Mouse (Mus musculus) heart, embryonic 11.5 days (tissue): ENCODE measurements around the gene Rab11b. TPM values are rescaled to one million over a fixed set of nuclear protein-coding genes. Genes with fewer than 3 reads are reported as not detected.

Source experiments
- ATAC-seq: fragments of 200-750 bp; cut with Nextera tagmentation; replicated peaks from 2 replicates; pipeline ENCODE4 v1.8.0; 2017; ENCODE audit warnings: moderate library complexity; ENCODE audit not compliant: insufficient number of reproducible peaks, low FRiP score, low TSS enrichment
- H3K27ac ChIP-seq: fragments of 300-500 bp; sonication (generic); 2 replicates; pipeline ENCODE4 v1.5.1; 2014; ENCODE audit warnings: mild to moderate bottlenecking, low read depth, low read length
- H3K27me3 ChIP-seq: fragments of 300-500 bp; sonication (generic); 2 replicates; pipeline ENCODE4 v1.6.1; 2014; ENCODE audit warnings: mild to moderate bottlenecking, low read length, mixed read lengths; ENCODE audit not compliant: control insufficient read depth, insufficient read depth
- H3K36me3 ChIP-seq: fragments of 300-500 bp; sonication (generic); 2 replicates; pipeline ENCODE4 v1.6.1; 2014; ENCODE audit warnings: mild to moderate bottlenecking, low read length, moderate library complexity, mixed read lengths; ENCODE audit not compliant: control insufficient read depth, insufficient read depth
- H3K4me1 ChIP-seq: fragments of 300-500 bp; sonication (generic); 2 replicates; pipeline ENCODE4 v1.6.1; 2014; ENCODE audit warnings: low read length; ENCODE audit not compliant: control insufficient read depth, insufficient read depth
- H3K4me2 ChIP-seq: fragments of 300-500 bp; sonication (generic); 2 replicates; pipeline ENCODE4 v1.6.1; 2014; ENCODE audit warnings: mild to moderate bottlenecking, moderate library complexity
- H3K4me3 ChIP-seq: fragments of 300-500 bp; sonication (generic); 2 replicates; pipeline ENCODE4 v1.5.1; 2014; ENCODE audit warnings: low read depth, low read length
- H3K9ac ChIP-seq: fragments of 300-500 bp; sonication (generic); 2 replicates; pipeline ENCODE4 v1.6.1; 2014; ENCODE audit warnings: mild to moderate bottlenecking, low read depth, low read length, moderate library complexity
- H3K9me3 ChIP-seq: fragments of 300-500 bp; sonication (generic); replicated peaks from 2 replicates; pipeline ENCODE4 v1.6.1; 2016; ENCODE audit warnings: low read length; ENCODE audit not compliant: control insufficient read depth
- whole genome bisulfite sequencing: fragments of 180-500 bp; shearing (Covaris S2); extraction: QIAGEN DNeasy Blood & Tissue Kit; methylation state at CpG from one replicate; pipeline ENCODE4 v1.1.7; 2014; ENCODE audit not compliant: insufficient replicate concordance; 5-methylcytosine and 5-hydroxymethylcytosine counted together
- polyA plus RNA-seq: library from polyadenylated mRNA; unstranded; fragments of >200 nt; fragmentation: Nextera tagmentation; extraction: Ambion mirVana; gene quantifications from 2 replicates; pipeline ENCODE4 v1.2.1, GENCODE M21; 2014

The Rab11b gene
- polyA plus RNA-seq, 1 experiment from 2014 or later: 285 TPM

GRCm38 (mm10) chr17:33757231-33757630, 3.1 kb downstream of the Rab11b start:
- Histone ChIP-seq H3K9ac (no peak overlapping the region), H3K27me3 (no peaks in the 10 kb centered on the region), H3K4me1 (peaks cover 30% of the 10 kb centered on the region), H3K4me2 (peak overlapping the region; percentile 32; the same call in 1 of the 2 replicates), H3K4me3 (no peak overlapping the region), H3K9me3 (no peaks in the 10 kb centered on the region), H3K36me3 (no peaks in the 10 kb centered on the region), H3K27ac (no peak overlapping the region)
- WGBS: 46% methylated on average over 4 of the region's 4 CpGs
- ATAC-seq: no peak

GRCm38 (mm10) chr17:33756108-33756790, 4.1 kb downstream of the Rab11b start:
- no peak overlapping the region for H3K4me2 ChIP-seq

GRCm38 (mm10) chr17:33755418-33756107, 4.8 kb downstream of the Rab11b start:
- no peaks in the 10 kb centered on the region for H3K27me3 ChIP-seq
- H3K9me3 ChIP-seq: no peaks in the 10 kb centered on the region
- peaks cover 30% of the 10 kb centered on the region for H3K4me1 ChIP-seq
- H3K9ac ChIP-seq: no peak overlapping the region
- H3K36me3 ChIP-seq: no peaks in the 10 kb centered on the region
- no peak overlapping the region for H3K4me2 ChIP-seq
- no peak for ATAC-seq
- H3K27ac ChIP-seq: no peak overlapping the region
- 91% methylated on average over 10 of the region's 10 CpGs for WGBS
- no peak overlapping the region for H3K4me3 ChIP-seq

More at GRCm38 (mm10) chr17:33756108-33756790, 4.1 kb downstream of the Rab11b start:
- no peak overlapping the region for H3K27ac ChIP-seq
- peaks cover 30% of the 10 kb centered on the region for H3K4me1 ChIP-seq
- no peaks in the 10 kb centered on the region for H3K27me3 ChIP-seq
- H3K9me3 ChIP-seq: no peaks in the 10 kb centered on the region
- 84% methylated on average over 3 of the region's 3 CpGs for WGBS
- ATAC-seq: no peak
- no peaks in the 10 kb centered on the region for H3K36me3 ChIP-seq
- H3K4me3 ChIP-seq: no peak overlapping the region
- H3K9ac ChIP-seq: no peak overlapping the region

GRCm38 (mm10) chr17:33754656-33755055, 5.7 kb downstream of the Rab11b start:
- Histone ChIP-seq H3K4me1 (peaks cover 30% of the 10 kb centered on the region), H3K36me3 (no peaks in the 10 kb centered on the region; the same call in 1 of the 2 replicates), H3K27me3 (no peaks in the 10 kb centered on the region), H3K4me2 (no peak overlapping the region), H3K9me3 (no peaks in the 10 kb centered on the region), H3K4me3 (no peak overlapping the region), H3K9ac (no peak overlapping the region), H3K27ac (no peak overlapping the region)
- no peak for ATAC-seq
- 60% methylated on average over 1 of the region's 1 CpGs for WGBS

GRCm38 (mm10) chr17:33752297-33752696, 8.0 kb downstream of the Rab11b start:
- WGBS: 93% methylated on average over 2 of the region's 2 CpGs
- Histone ChIP-seq H3K9ac (no peak overlapping the region), H3K4me2 (no peak overlapping the region), H3K4me3 (no peak overlapping the region), H3K27me3 (no peaks in the 10 kb centered on the region), H3K9me3 (no peaks in the 10 kb centered on the region), H3K27ac (no peak overlapping the region), H3K4me1 (peaks cover 13% of the 10 kb centered on the region), H3K36me3 (peaks cover 17% of the 10 kb centered on the region)
- ATAC-seq: no peak

GRCm38 (mm10) chr17:33751181-33751580, 9.1 kb downstream of the Rab11b start:
- Histone ChIP-seq H3K27ac (no peak overlapping the region), H3K9me3 (no peaks in the 10 kb centered on the region), H3K9ac (no peak overlapping the region), H3K4me2 (no peak overlapping the region), H3K27me3 (no peaks in the 10 kb centered on the region), H3K36me3 (peaks cover 17% of the 10 kb centered on the region), H3K4me1 (peaks cover 3% of the 10 kb centered on the region; the same call in 1 of the 2 replicates), H3K4me3 (no peak overlapping the region)
- ATAC-seq: no peak

- Histone ChIP-seq H3K9ac (no peak overlapping the region), H3K4me1 (peaks cover 4% of the 10 kb centered on the region), H3K9me3 (no peaks in the 10 kb centered on the region), H3K4me3 (no peak overlapping the region), H3K4me2 (no peak overlapping the region), H3K27me3 (no peaks in the 10 kb centered on the region), H3K36me3 (peaks cover 21% of the 10 kb centered on the region), H3K27ac (no peak overlapping the region)
- no peak for ATAC-seq
- 96% methylated on average over 5 of the region's 5 CpGs for WGBS
Measured at GRCm38 (mm10) chr17:33749451-33749850, 10.9 kb downstream of the Rab11b start.

GRCm38 (mm10) chr17:33746011-33746410, 14.3 kb downstream of the Rab11b start:
- Histone ChIP-seq H3K36me3 (peaks cover 21% of the 10 kb centered on the region), H3K4me1 (peaks cover 4% of the 10 kb centered on the region; the same call in 1 of the 2 replicates), H3K9me3 (0 out of 2 replicates have a peak, but pooled peaks cover 3% of the 10 kb centered on the region), H3K4me3 (no peak overlapping the region), H3K4me2 (no peak overlapping the region), H3K27me3 (no peaks in the 10 kb centered on the region), H3K9ac (no peak overlapping the region), H3K27ac (no peak overlapping the region)
- 60% methylated on average over 2 of the region's 2 CpGs for WGBS
- ATAC-seq: no peak
